Mouse (Mus musculus) MEL (cell line): ENCODE measurements at regions not wholly inside any gene's neighbourhood (a gene's known extent, or its start where the extent isn't known, plus 50 kb on each side); places are given as distances from the start of the nearest gene placed in this dataset.

Experiments used
- DNase-seq: peaks from one replicate; pipeline ENCODE4 v3.0.0; 2011; ENCODE audit warnings: low read depth, low spot score
- H3K27ac ChIP-seq: 2 replicates; pipeline ENCODE4 v1.5.1; 2012; ENCODE audit warnings: low read depth, mild to moderate bottlenecking, control low read depth, low read length, moderate library complexity; ENCODE audit not compliant: control insufficient read depth
- H3K27me3 ChIP-seq, 2 experiments: fragments of 150-350 bp in 1 of 2; sonication (generic) in 1 of 2; 2 replicates each; pipeline ENCODE4 v1.6.1; 2012; ENCODE audit warnings: low read length in 2 of 2, mild to moderate bottlenecking in 2 of 2, improper control_type of control experiment in 1 of 2, moderate library complexity in 1 of 2; ENCODE audit not compliant: insufficient read depth in 2 of 2, control insufficient read depth in 1 of 2
- H3K36me3 ChIP-seq, 2 experiments: 2 replicates each; pipeline ENCODE4 v1.6.1; 2012 to 2014; ENCODE audit warnings: low read length in 2 of 2, improper control_type of control experiment in 1 of 2, inconsistent platforms in 1 of 2, mild to moderate bottlenecking in 1 of 2; ENCODE audit not compliant: insufficient read depth in 2 of 2, control insufficient read depth in 1 of 2
- H3K4me1 ChIP-seq, 2 experiments: fragments of 150-350 bp in 1 of 2; sonication (generic) in 1 of 2; 2 replicates each; pipeline ENCODE4 v1.6.1; 2012; ENCODE audit warnings: low read length in 2 of 2, improper control_type of control experiment in 1 of 2, mild to moderate bottlenecking in 1 of 2; ENCODE audit not compliant: insufficient read depth in 2 of 2, control insufficient read depth in 1 of 2
- H3K4me3 ChIP-seq, 2 experiments: fragments of 150-350 bp in 1 of 2; sonication (generic) in 1 of 2; 2 replicates each; pipeline ENCODE4 v1.5.1; 2012; ENCODE audit warnings: low read depth in 2 of 2, low read length in 2 of 2, mild to moderate bottlenecking in 2 of 2, moderate library complexity in 2 of 2, control low read depth in 1 of 2, improper control_type of control experiment in 1 of 2; ENCODE audit not compliant: control insufficient read depth in 1 of 2, insufficient read depth in 1 of 2
- H3K79me2 ChIP-seq: 2 replicates; pipeline ENCODE4 v1.6.1; 2012; ENCODE audit warnings: mild to moderate bottlenecking, low read length, moderate library complexity; ENCODE audit not compliant: control insufficient read depth, poor library complexity, insufficient read depth
- H3K9ac ChIP-seq: 2 replicates; pipeline ENCODE4 v1.6.1; 2012; ENCODE audit warnings: low read depth, mild to moderate bottlenecking, control low read depth, low read length, moderate library complexity; ENCODE audit not compliant: control insufficient read depth, poor library complexity, severe bottlenecking
- H3K9me3 ChIP-seq: fragments of 150-350 bp; sonication (generic); replicated peaks from 2 replicates; pipeline ENCODE4 v1.6.1; 2012; ENCODE audit warnings: mild to moderate bottlenecking, low read length, improper control_type of control experiment, moderate library complexity; ENCODE audit not compliant: insufficient read depth
- CTCF ChIP-seq, 3 experiments: IDR thresholded peaks in 2 of 3; conservative IDR thresholded peaks in 1 of 3; 2 replicates each; pipeline ENCODE4 v1.5.1; 2011 to 2012; ENCODE audit warnings: low read length in 3 of 3, low read depth in 2 of 3, mild to moderate bottlenecking in 2 of 3, improper control_type of control experiment in 1 of 3, inconsistent platforms in 1 of 3, mixed read lengths in 1 of 3, moderate library complexity in 1 of 3; ENCODE audit not compliant: control insufficient read depth in 1 of 3, insufficient read depth in 1 of 3, poor library complexity in 1 of 3, severe bottlenecking in 1 of 3
- ELF1 ChIP-seq: IDR thresholded peaks from 2 replicates; pipeline ENCODE4 v1.6.1; 2014; ENCODE audit warnings: low read depth, mild to moderate bottlenecking, inconsistent platforms, low read length, improper control_type of control experiment, moderate library complexity
- ETS1 ChIP-seq: IDR thresholded peaks from 2 replicates; pipeline ENCODE4 v1.6.1; 2012; ENCODE audit warnings: low read depth, mild to moderate bottlenecking, inconsistent platforms, low read length, improper control_type of control experiment, moderate library complexity
- HCFC1 ChIP-seq: IDR thresholded peaks from 2 replicates; pipeline ENCODE4 v1.6.1; 2012; ENCODE audit warnings: low read depth, mild to moderate bottlenecking, inconsistent platforms, low read length, improper control_type of control experiment, moderate library complexity
- JUND ChIP-seq: IDR thresholded peaks from 2 replicates; pipeline ENCODE4 v1.6.1; 2011; ENCODE audit warnings: low read depth, mild to moderate bottlenecking, improper control_type of control experiment, low read length
- KAT2A ChIP-seq: conservative IDR thresholded peaks from 2 replicates; pipeline ENCODE4 v1.6.1; 2012; ENCODE audit warnings: low read depth, low read length, improper control_type of control experiment, inconsistent platforms
- MAX ChIP-seq: IDR thresholded peaks from 2 replicates; pipeline ENCODE4 v1.6.1; 2011; ENCODE audit warnings: low read length, improper control_type of control experiment
- MAZ ChIP-seq: IDR thresholded peaks from 2 replicates; pipeline ENCODE4 v1.6.1; 2012; ENCODE audit warnings: low read depth, mild to moderate bottlenecking, inconsistent platforms, low read length, improper control_type of control experiment
- MEF2A ChIP-seq: IDR thresholded peaks from 2 replicates; pipeline ENCODE4 v1.6.1; 2014; ENCODE audit warnings: low read depth, mild to moderate bottlenecking, inconsistent platforms, low read length, improper control_type of control experiment; ENCODE audit not compliant: poor library complexity, insufficient replicate concordance, severe bottlenecking; ENCODE audit errors: extremely low read depth
- MYC ChIP-seq: IDR thresholded peaks from 2 replicates; pipeline ENCODE4 v1.6.1; 2011; ENCODE audit warnings: low read depth, mild to moderate bottlenecking, low read length, improper control_type of control experiment, moderate library complexity
- POLR2A ChIP-seq, 2 experiments: IDR thresholded peaks; 2 replicates each; pipeline ENCODE4 v1.6.1; 2011 to 2012; ENCODE audit warnings: low read length in 2 of 2, mild to moderate bottlenecking in 2 of 2, control low read depth in 1 of 2, improper control_type of control experiment in 1 of 2, low read depth in 1 of 2, moderate library complexity in 1 of 2; ENCODE audit not compliant: control insufficient read depth in 1 of 2, insufficient read depth in 1 of 2, poor library complexity in 1 of 2
- POLR2AphosphoS2 ChIP-seq: IDR thresholded peaks from 2 replicates; pipeline ENCODE4 v1.6.1; 2011; ENCODE audit warnings: low read length, improper control_type of control experiment
- RAD21 ChIP-seq: IDR thresholded peaks from 2 replicates; pipeline ENCODE4 v1.6.1; 2011; ENCODE audit warnings: mild to moderate bottlenecking, low read depth, low read length, improper control_type of control experiment
- RCOR1 ChIP-seq: IDR thresholded peaks from 2 replicates; pipeline ENCODE4 v1.6.1; 2012; ENCODE audit warnings: low read depth, mild to moderate bottlenecking, inconsistent platforms, low read length, improper control_type of control experiment
- SIN3A ChIP-seq: IDR thresholded peaks from 2 replicates; pipeline ENCODE4 v1.6.1; 2012; ENCODE audit warnings: low read length, improper control_type of control experiment, inconsistent platforms
- SMC3 ChIP-seq: IDR thresholded peaks from 2 replicates; pipeline ENCODE4 v1.6.1; 2011; ENCODE audit warnings: low read depth, low read length, improper control_type of control experiment
- TAL1 ChIP-seq: IDR thresholded peaks from 2 replicates; pipeline ENCODE4 v1.6.1; 2012; ENCODE audit warnings: mild to moderate bottlenecking, inconsistent platforms, low read length, moderate library complexity, mixed read lengths
- TBP ChIP-seq: IDR thresholded peaks from 2 replicates; pipeline ENCODE4 v1.8.0; 2011; ENCODE audit warnings: low read depth, low read length, improper control_type of control experiment
- TCF12 ChIP-seq: IDR thresholded peaks from 2 replicates; pipeline ENCODE4 v1.6.1; 2014; ENCODE audit warnings: low read depth, mild to moderate bottlenecking, inconsistent platforms, low read length, improper control_type of control experiment, moderate library complexity
- UBTF ChIP-seq: IDR thresholded peaks from 2 replicates; pipeline ENCODE4 v1.6.1; 2012; ENCODE audit warnings: low read depth, mild to moderate bottlenecking, inconsistent platforms, low read length, improper control_type of control experiment, moderate library complexity, borderline replicate concordance; ENCODE audit not compliant: insufficient read depth
- USF1 ChIP-seq: IDR thresholded peaks from 2 replicates; pipeline ENCODE4 v1.6.1; 2014; ENCODE audit warnings: low read depth, mild to moderate bottlenecking, inconsistent platforms, low read length, improper control_type of control experiment, moderate library complexity
- USF2 ChIP-seq, 2 experiments: IDR thresholded peaks; 2 replicates each; pipeline ENCODE4 v1.6.1; 2011 to 2012; ENCODE audit warnings: improper control_type of control experiment in 2 of 2, low read length in 2 of 2, borderline replicate concordance in 1 of 2, inconsistent platforms in 1 of 2, low read depth in 1 of 2, mild to moderate bottlenecking in 1 of 2; ENCODE audit not compliant: insufficient read depth in 1 of 2
- ZC3H11A ChIP-seq: IDR thresholded peaks from 2 replicates; pipeline ENCODE4 v1.6.1; 2012; ENCODE audit warnings: low read depth, mild to moderate bottlenecking, inconsistent platforms, low read length, improper control_type of control experiment
- ZKSCAN1 ChIP-seq: IDR thresholded peaks from 2 replicates; pipeline ENCODE4 v1.6.1; 2012; ENCODE audit warnings: low read depth, mild to moderate bottlenecking, inconsistent platforms, low read length, improper control_type of control experiment, moderate library complexity
- ZNF384 ChIP-seq: IDR thresholded peaks from 2 replicates; pipeline ENCODE4 v1.6.1; 2012; ENCODE audit warnings: low read depth, mild to moderate bottlenecking, inconsistent platforms, low read length, improper control_type of control experiment

GRCm38 (mm10) chr7:116608350-116609085 is 104.3 kb downstream of the Nucb2 start:
- H3K4me3 ChIP-seq = peak overlapping the region; percentile 16 to 48; a peak in 3 of 4 replicates
- H3K27ac ChIP-seq = no peak overlapping the region
- H3K4me1 ChIP-seq = peaks cover 0 to 3% of the 10 kb centered on the region in 2 experiments; a peak in 2 of 4 replicates
- H3K9me3 ChIP-seq = no peaks in the 10 kb centered on the region
- H3K27me3 ChIP-seq = no peaks in the 10 kb centered on the region
- H3K79me2 ChIP-seq = no peaks in the 10 kb centered on the region
- no peaks in the 10 kb centered on the region; a peak in 2 of 4 replicates for H3K36me3 ChIP-seq
- H3K9ac ChIP-seq = peak overlapping the region; percentile 47; the same call in 1 of the 2 replicates
- DNase-seq = peak; percentile 77
- TF ChIP-seq MAZ (peak; percentile 79; the same call in 1 of the 2 replicates), ELF1 (peak; percentile 42; the same call in 1 of the 2 replicates), SIN3A (peak; percentile 74), JUND (no peak), TCF12 (0 out of 2 replicates have a peak, but pooled peaks have one; percentile 33), CTCF (IDR thresholded peaks at IDR 0.05 in 2 of 3, conservative IDR thresholded peaks at IDR 0.05 in 1 of 3; ENCODE audit: control insufficient read depth in 1 of 3, insufficient read depth in 1 of 3, low read depth in 2 of 3, low read length in 3 of 3, poor library complexity in 1 of 3, severe bottlenecking in 1 of 3) (peak; percentile 66 to 98 (median 74)), MYC (0 out of 2 replicates have a peak, but pooled peaks have one; percentile 26), TAL1 (no peak), USF1 (0 out of 2 replicates have a peak, but pooled peaks have one; percentile 6), ETS1 (peak; percentile 45; the same call in 1 of the 2 replicates), RAD21 (peak; percentile 89), HCFC1 (0 out of 2 replicates have a peak, but pooled peaks have one; percentile 38), ZNF384 (peak; percentile 100), KAT2A (no peak), RCOR1 (no peak), SMC3 (peak; percentile 90), ZKSCAN1 (peak; percentile 87; the same call in 1 of the 2 replicates), TBP (peak; percentile 37; the same call in 1 of the 2 replicates), UBTF (no peak), ZC3H11A (peak; percentile 85)

GRCm38 (mm10) chr7:116609406-116609805 is 105.2 kb downstream of the Nucb2 start:
- Histone ChIP-seq H3K9me3 (no peaks in the 10 kb centered on the region), H3K4me1 (no peaks in the 10 kb centered on the region), H3K27ac (no peak overlapping the region)
- TF ChIP-seq ZC3H11A (no peak), POLR2A (IDR thresholded peaks at IDR 0.05; ENCODE audit: control insufficient read depth in 1 of 2, insufficient read depth in 1 of 2, low read depth in 1 of 2, low read length in 2 of 2, poor library complexity in 1 of 2) (no peak), KAT2A (no peak), USF2 (IDR thresholded peaks at IDR 0.05; ENCODE audit: borderline replicate concordance in 1 of 2, insufficient read depth in 1 of 2, low read depth in 1 of 2, low read length in 2 of 2) (no peak), MEF2A (no peak), POLR2AphosphoS2 (no peak), MYC (no peak), MAX (no peak)
- TF ChIP-seq, all 39 proteins: peak for 0
- no peak overlapping the region for H3K9ac ChIP-seq
- H3K36me3 ChIP-seq = no peaks in the 10 kb centered on the region; a peak in 2 of 4 replicates
- no peak overlapping the region for H3K4me3 ChIP-seq
- no peak for DNase-seq
- H3K79me2 ChIP-seq = no peaks in the 10 kb centered on the region
- no peaks in the 10 kb centered on the region for H3K27me3 ChIP-seq
